Mouse (Mus musculus) heart, postnatal 0 days (tissue): ENCODE measurements around the gene Cav3. TPM values are rescaled to one million over a fixed set of nuclear protein-coding genes. Genes with fewer than 3 reads are reported as not detected.
A peak's percentile ranks its signal among the peaks of the same experiment; 100 is the strongest.

Source experiments
- ATAC-seq: fragments of 200-750 bp; cut with Nextera tagmentation; 2 replicates; pipeline ENCODE4 v1.8.0; 2017; ENCODE audit warnings: low read depth, moderate number of reproducible peaks, moderate library complexity; ENCODE audit not compliant: insufficient read depth
- DNase-seq: peaks from one replicate; pipeline ENCODE4 v3.0.0-alpha.2; 2016; ENCODE audit warnings: low spot score
- H3K27ac ChIP-seq: fragments of 300-500 bp; sonication (generic); 2 replicates; pipeline ENCODE4 v1.5.1; 2014; ENCODE audit warnings: low read depth, mild to moderate bottlenecking
- H3K27me3 ChIP-seq: fragments of 300-500 bp; sonication (generic); 2 replicates; pipeline ENCODE4 v1.6.1; 2014; ENCODE audit warnings: low read length, mixed read lengths; ENCODE audit not compliant: control insufficient read depth, insufficient read depth
- H3K36me3 ChIP-seq: fragments of 300-500 bp; sonication (generic); replicated peaks from 2 replicates; pipeline ENCODE4 v1.6.1; 2014; ENCODE audit warnings: low read length, mixed read lengths; ENCODE audit not compliant: control insufficient read depth, insufficient read depth
- H3K4me1 ChIP-seq: fragments of 300-500 bp; sonication (generic); 2 replicates; pipeline ENCODE4 v1.6.1; 2014; ENCODE audit warnings: antibody characterized with exemption; ENCODE audit not compliant: control insufficient read depth, insufficient read depth
- H3K4me2 ChIP-seq: fragments of 300-500 bp; sonication (generic); 2 replicates; pipeline ENCODE4 v1.6.1; 2014; ENCODE audit warnings: low read depth, mild to moderate bottlenecking, low read length, moderate library complexity
- H3K4me3 ChIP-seq: fragments of 300-500 bp; sonication (generic); 2 replicates; pipeline ENCODE4 v1.5.1; 2014; ENCODE audit warnings: low read depth, low read length
- H3K9ac ChIP-seq: fragments of 300-500 bp; sonication (generic); replicated peaks from 2 replicates; pipeline ENCODE4 v1.6.1; 2014; ENCODE audit warnings: low read depth, low read length, mixed read lengths
- H3K9me3 ChIP-seq: fragments of 300-500 bp; sonication (generic); replicated peaks from 2 replicates; pipeline ENCODE4 v1.6.1; 2016; ENCODE audit warnings: low read length; ENCODE audit not compliant: control insufficient read depth
- CTCF ChIP-seq: IDR thresholded peaks from 2 replicates; pipeline ENCODE4 v1.5.1; 2016; ENCODE audit warnings: antibody characterized with exemption, control low read depth, low read depth
- EP300 ChIP-seq: IDR thresholded peaks from 2 replicates; pipeline ENCODE4 v1.6.1; 2016; ENCODE audit warnings: antibody characterized with exemption, low read depth
- WGBS: fragments of 180-500 bp; shearing (Covaris S2); extraction: QIAGEN DNeasy Blood & Tissue Kit; methylation state at CpG from one replicate; pipeline ENCODE4 v1.1.7; 2014; 5-methylcytosine and 5-hydroxymethylcytosine counted together
- polyA plus RNA-seq: library from polyadenylated mRNA; unstranded; fragments of >200 nt; fragmentation: Nextera tagmentation; extraction: Ambion mirVana; gene quantifications from 2 replicates; pipeline ENCODE4 v1.2.1, GENCODE M21; 2015
- total RNA-seq: library from RNA; depleted of rRNA; stranded (reverse); fragments of >200 nt; gene quantifications from 2 replicates; pipeline ENCODE4 v1.2.3, GENCODE M21; 2014; ENCODE audit warnings: low replicate concordance

Gene Cav3
- total and polyA plus RNA-seq, 2 experiments from 2014 or later = 161 to 201 TPM

DNA sequence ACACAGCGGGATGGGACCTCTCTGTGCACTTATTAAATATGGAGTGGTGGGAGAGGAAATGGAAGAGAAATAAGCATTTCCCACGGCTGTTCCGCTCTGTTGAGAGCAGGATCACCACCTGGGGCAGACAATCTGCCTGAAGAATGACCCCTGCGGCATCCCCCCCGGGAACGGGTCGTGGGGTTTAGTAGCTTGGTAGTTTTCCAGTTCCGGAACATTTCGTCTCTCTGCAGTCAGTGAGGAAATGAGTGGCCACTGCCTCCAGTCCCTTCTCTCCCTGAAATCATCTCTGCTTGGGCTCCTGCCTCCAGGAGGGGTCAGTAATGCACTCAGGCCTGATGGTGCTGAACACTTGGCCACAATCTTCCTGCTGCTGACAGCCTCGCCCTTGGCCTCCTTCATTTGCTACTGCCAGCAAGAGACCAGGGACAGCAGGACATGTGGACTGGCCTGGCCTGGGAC lies 35.3 kb downstream of the Cav3 start:
- Histone ChIP-seq H3K27ac (no peak overlapping the region), H3K4me3 (no peak overlapping the region), H3K4me2 (no peak overlapping the region), H3K4me1 (peaks cover under 1% of the 10 kb centered on the region; the same call in 1 of the 2 replicates), H3K9me3 (no peaks in the 10 kb centered on the region), H3K27me3 (peaks cover 15% of the 10 kb centered on the region), H3K9ac (no peak overlapping the region), H3K36me3 (no peaks in the 10 kb centered on the region)
- TF ChIP-seq CTCF (peak; percentile 40), EP300 (no peak)
- no peak for DNase-seq
- no peak for ATAC-seq
- 50% methylated on average over 10 of the region's 10 CpGs for WGBS

DNA sequence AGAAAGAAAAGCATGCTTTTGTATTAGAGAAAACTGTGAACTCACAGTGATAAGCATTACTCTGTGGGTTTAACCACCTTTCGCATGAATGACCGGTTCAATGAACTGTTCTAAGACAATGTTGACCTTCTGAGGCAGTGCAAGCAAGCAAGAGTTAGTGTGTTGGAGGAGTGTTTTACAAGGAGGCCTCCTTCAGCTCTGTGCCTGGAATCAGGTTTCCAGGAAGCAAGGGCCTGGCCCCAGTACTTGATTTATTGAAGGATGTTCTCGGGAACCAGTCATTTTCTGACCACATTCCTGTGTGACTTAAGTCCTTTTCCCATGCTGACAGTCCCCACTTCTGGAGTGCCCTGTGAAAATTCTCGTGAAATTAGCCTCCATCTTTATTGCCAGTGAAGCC lies 35.9 kb downstream of the Cav3 start:
- no peaks in the 10 kb centered on the region for H3K9me3 ChIP-seq
- no peaks in the 10 kb centered on the region for H3K4me1 ChIP-seq
- no peak overlapping the region for H3K9ac ChIP-seq
- WGBS = 66% methylated on average over 4 of the region's 4 CpGs
- H3K27me3 ChIP-seq = peaks cover 9% of the 10 kb centered on the region
- H3K4me3 ChIP-seq = no peak overlapping the region
- H3K27ac ChIP-seq = no peak overlapping the region
- no peaks in the 10 kb centered on the region for H3K36me3 ChIP-seq
- no peak overlapping the region for H3K4me2 ChIP-seq
- ATAC-seq (no peak), DNase-seq (no peak)
- TF ChIP-seq CTCF (no peak), EP300 (no peak)

DNA sequence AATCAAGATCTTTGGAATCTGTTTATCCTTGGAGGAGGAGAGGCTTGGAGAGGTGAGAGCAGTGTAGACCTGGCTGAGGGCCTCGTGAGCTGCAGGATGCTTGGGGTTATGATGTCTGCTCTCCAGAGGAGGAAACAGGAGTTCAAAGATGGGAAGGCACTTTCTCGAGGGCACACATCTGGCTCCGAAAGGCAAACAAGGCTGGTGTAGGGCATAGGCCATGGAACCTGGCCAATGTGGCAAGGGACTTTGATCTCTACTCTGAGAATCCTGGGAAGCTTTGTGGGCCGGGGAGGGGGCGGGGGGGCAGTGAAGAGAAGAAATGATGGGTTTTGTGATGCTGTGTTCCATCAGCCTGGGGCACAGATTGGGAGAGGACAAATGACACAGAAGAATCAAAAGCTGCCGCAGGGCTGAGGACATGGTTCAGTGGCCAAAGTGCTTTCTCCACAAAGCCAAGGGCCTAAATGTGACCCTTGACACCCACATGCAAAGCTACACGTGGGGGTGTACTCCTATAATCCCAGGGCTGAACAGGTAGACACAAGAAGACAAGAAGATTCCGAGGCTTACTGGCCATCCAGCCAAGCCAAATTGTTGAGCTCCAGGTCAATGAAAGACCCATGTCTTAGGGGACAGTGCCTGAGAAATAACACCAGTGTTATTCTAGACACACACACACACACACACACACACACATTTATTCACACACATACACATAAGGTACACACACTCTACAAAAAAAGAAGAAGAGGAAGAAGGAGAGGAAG lies 37.2 kb downstream of the Cav3 start:
- 77% methylated on average over 8 of the region's 8 CpGs for WGBS
- Histone ChIP-seq H3K27me3 (peaks cover 3% of the 10 kb centered on the region; the same call in 1 of the 2 replicates), H3K4me2 (no peak overlapping the region), H3K9me3 (no peaks in the 10 kb centered on the region), H3K4me1 (no peaks in the 10 kb centered on the region), H3K27ac (no peak overlapping the region), H3K9ac (no peak overlapping the region), H3K36me3 (no peaks in the 10 kb centered on the region), H3K4me3 (no peak overlapping the region)
- DNase-seq (no peak), ATAC-seq (no peak)
- TF ChIP-seq CTCF (no peak), EP300 (no peak)

DNA sequence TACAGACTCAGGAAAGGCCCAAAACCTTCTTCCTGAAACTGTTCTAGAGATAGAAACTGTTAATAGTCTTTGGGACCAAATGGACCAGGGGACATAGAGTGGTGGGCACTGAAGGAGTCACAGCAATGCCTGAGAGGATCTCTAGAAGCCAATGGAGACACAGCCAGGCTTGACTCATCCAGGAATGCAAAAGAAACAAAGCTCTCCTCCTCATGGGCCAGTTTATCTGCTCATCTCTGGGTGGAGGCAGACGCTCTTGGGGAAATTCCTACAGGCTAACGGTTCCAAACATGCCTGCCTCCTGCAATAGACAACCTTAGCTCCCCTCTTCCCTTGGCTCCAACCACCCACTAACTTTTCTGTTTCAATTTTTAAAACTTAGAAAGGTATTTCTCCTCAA lies 38.2 kb downstream of the Cav3 start:
- peaks cover 3% of the 10 kb centered on the region; the same call in 1 of the 2 replicates for H3K27me3 ChIP-seq
- DNase-seq = no peak
- no peak overlapping the region for H3K4me2 ChIP-seq

DNA sequence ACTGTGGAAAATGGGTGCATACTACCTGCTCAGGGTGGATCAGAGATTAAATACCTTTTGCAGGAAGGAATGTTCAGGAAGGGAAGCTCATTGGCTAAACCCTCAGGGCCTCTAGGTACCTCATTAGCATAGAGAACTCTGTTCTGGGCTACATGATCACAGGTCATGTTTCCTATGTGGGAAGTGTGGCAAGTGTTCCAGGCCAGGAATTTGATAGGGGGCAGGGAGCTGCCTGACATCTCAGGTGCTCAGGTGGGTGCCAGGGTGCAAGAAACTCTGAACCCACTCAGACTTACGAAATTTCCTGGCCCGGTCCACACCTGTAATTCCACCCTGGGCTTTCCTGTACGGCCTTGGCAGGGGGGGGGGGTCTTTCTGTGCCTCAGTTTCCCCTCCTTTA lies 39.4 kb downstream of the Cav3 start:
- no peaks in the 10 kb centered on the region for H3K36me3 ChIP-seq
- DNase-seq (no peak), ATAC-seq (no peak)
- no peaks in the 10 kb centered on the region for H3K4me1 ChIP-seq
- TF ChIP-seq EP300 = no peak
- TF ChIP-seq CTCF = no peak
- H3K4me2 ChIP-seq = no peak overlapping the region
- H3K9me3 ChIP-seq = no peaks in the 10 kb centered on the region
- 83% methylated on average over 3 of the region's 3 CpGs for WGBS
- no peak overlapping the region for H3K27ac ChIP-seq
- no peak overlapping the region for H3K9ac ChIP-seq
- H3K4me3 ChIP-seq = no peak overlapping the region
- H3K27me3 ChIP-seq = peaks cover 3% of the 10 kb centered on the region; the same call in 1 of the 2 replicates

More for the DNA sequence above, 38.2 kb downstream of the Cav3 start:
- Histone ChIP-seq H3K36me3 (no peaks in the 10 kb centered on the region), H3K9ac (no peak overlapping the region), H3K9me3 (no peaks in the 10 kb centered on the region), H3K4me1 (no peaks in the 10 kb centered on the region), H3K4me3 (no peak overlapping the region), H3K27ac (no peak overlapping the region)
- WGBS = 36% methylated on average over 2 of the region's 2 CpGs
- TF ChIP-seq CTCF = no peak
- no peak for TF ChIP-seq EP300
- no peak for ATAC-seq
